Mouse (Mus musculus): ENCODE results near the gene Traf6.

Traf6 gene

GRCm38 (mm10) chr2:101723333-101723881 lies 45.2 kb downstream of the Traf6 start:
- TF ChIP-seq GATA4 (IDR thresholded peaks at IDR 0.05; ENCODE audit: insufficient replicate concordance, low read length) = no peak

GRCm38 (mm10) chr2:101727787-101728186 lies 49.6 kb downstream of the Traf6 start:
- no peak for TF ChIP-seq GATA4 (IDR thresholded peaks at IDR 0.05; ENCODE audit: insufficient replicate concordance, low read length)

- TF ChIP-seq GATA4 (IDR thresholded peaks at IDR 0.05; ENCODE audit: insufficient replicate concordance, low read length) = no peak
Measured at GRCm38 (mm10) chr2:101729472-101729871, 51.2 kb downstream of the Traf6 start.

GRCm38 (mm10) chr2:101730972-101731371 lies 52.7 kb downstream of the Traf6 start:
- TF ChIP-seq GATA4 (IDR thresholded peaks at IDR 0.05; ENCODE audit: insufficient replicate concordance, low read length) = no peak

GRCm38 (mm10) chr2:101732777-101733210 lies 54.6 kb downstream of the Traf6 start:
- no peak for TF ChIP-seq GATA4 (IDR thresholded peaks at IDR 0.05; ENCODE audit: insufficient replicate concordance, low read length)

GRCm38 (mm10) chr2:101733564-101733963 lies 55.3 kb downstream of the Traf6 start:
- TF ChIP-seq GATA4 (IDR thresholded peaks at IDR 0.05; ENCODE audit: insufficient replicate concordance, low read length) = no peak

- no peak for TF ChIP-seq GATA4 (IDR thresholded peaks at IDR 0.05; ENCODE audit: insufficient replicate concordance, low read length)
Measured at GRCm38 (mm10) chr2:101739914-101740313, 61.7 kb downstream of the Traf6 start.

- TF ChIP-seq GATA4 (IDR thresholded peaks at IDR 0.05; ENCODE audit: insufficient replicate concordance, low read length) = no peak
Measured at GRCm38 (mm10) chr2:101741653-101742052, 63.4 kb downstream of the Traf6 start.

GRCm38 (mm10) chr2:101742072-101742860 lies 64.0 kb downstream of the Traf6 start:
- TF ChIP-seq GATA4 (IDR thresholded peaks at IDR 0.05; ENCODE audit: insufficient replicate concordance, low read length) = no peak

GRCm38 (mm10) chr2:101746537-101746936 lies 68.3 kb downstream of the Traf6 start:
- no peak for TF ChIP-seq GATA4 (IDR thresholded peaks at IDR 0.05; ENCODE audit: insufficient replicate concordance, low read length)

All from liver, adult (tissue).